Mouse (Mus musculus): ENCODE data around the gene Trappc6b.

- TF ChIP-seq CTCF (IDR thresholded peaks at IDR 0.05; ENCODE audit: control insufficient read depth, insufficient read depth, low read length) (no peak), POLR2A (IDR thresholded peaks at IDR 0.05; ENCODE audit: borderline replicate concordance, control insufficient read depth, low read depth, low read length) (no peak)
These were observed 41.4 kb downstream of the Trappc6b start for GRCm38 (mm10) chr12:59019891-59020290.

Measured in bone marrow, adult 2 months (tissue).